Mouse (Mus musculus): ENCODE results near the gene Klhl12. TPM values are rescaled to one million over a fixed set of nuclear protein-coding genes. Genes with fewer than 3 reads are reported as not detected.
"Not testable (repeated sequence)": the region's sequence is repeated elsewhere in the genome, so short reads cannot be mapped to it uniquely, and the experiment has no call there.

Klhl12 gene
- polyA plus RNA-seq, 1 experiment: 6.5 TPM

GRCm38 (mm10) chr1:134423911-134424310 lies 31.4 kb upstream of the Klhl12 start:
- H3K36me3 ChIP-seq (ENCODE audit: control insufficient read depth, insufficient read depth): peaks cover 59% of the 10 kb centered on the region
- no peaks in the 10 kb centered on the region for H3K27me3 ChIP-seq (ENCODE audit: control insufficient read depth, insufficient read depth, insufficient read length)
- no peak overlapping the region for H3ac ChIP-seq (ENCODE audit: control insufficient read depth, insufficient read length, low read depth)
- peaks cover 47% of the 10 kb centered on the region for H3K79me2 ChIP-seq (ENCODE audit: control insufficient read depth, insufficient read depth)
- H3K4me3 ChIP-seq (ENCODE audit: insufficient read depth, poor library complexity, severe bottlenecking): no peak overlapping the region
- TF ChIP-seq CTCF (IDR thresholded peaks at IDR 0.05; ENCODE audit: control insufficient read depth, insufficient read depth, insufficient read length): no peak
- TF ChIP-seq CEBPB (IDR thresholded peaks at IDR 0.05; ENCODE audit: low read depth): no peak
- no peak for TF ChIP-seq USF1 (IDR thresholded peaks at IDR 0.05; ENCODE audit: low read depth)
- TF ChIP-seq MYOD1 (IDR thresholded peaks at IDR 0.05; ENCODE audit: control insufficient read depth, insufficient read length, low read depth): no peak
- no peak for TF ChIP-seq MAX (IDR thresholded peaks at IDR 0.05)
- TF ChIP-seq FOSL1 (IDR thresholded peaks at IDR 0.05; ENCODE audit: insufficient read depth, low read length, poor library complexity, severe bottlenecking): no peak
- no peak for TF ChIP-seq MYOG (IDR thresholded peaks at IDR 0.05; ENCODE audit: control insufficient read depth, extremely low read depth, insufficient read length)
- H3K79me3 ChIP-seq (ENCODE audit: low read depth): peaks cover 37% of the 10 kb centered on the region

GRCm38 (mm10) chr1:134426289-134426688 lies 29.0 kb upstream of the Klhl12 start:
- no peaks in the 10 kb centered on the region for H3K27me3 ChIP-seq (ENCODE audit: control insufficient read depth, insufficient read depth, insufficient read length)
- peaks cover 81% of the 10 kb centered on the region for H3K36me3 ChIP-seq (ENCODE audit: control insufficient read depth, insufficient read depth)
- H3ac ChIP-seq (ENCODE audit: control insufficient read depth, insufficient read length, low read depth): no peak overlapping the region
- no peak overlapping the region for H3K4me3 ChIP-seq (ENCODE audit: insufficient read depth, poor library complexity, severe bottlenecking)
- peaks cover 13% of the 10 kb centered on the region for H3K79me3 ChIP-seq (ENCODE audit: low read depth)
- H3K79me2 ChIP-seq (ENCODE audit: control insufficient read depth, insufficient read depth): peaks cover 24% of the 10 kb centered on the region
- TF ChIP-seq MYOD1 (IDR thresholded peaks at IDR 0.05; ENCODE audit: control insufficient read depth, insufficient read length, low read depth): no peak
- no peak for TF ChIP-seq MAX (IDR thresholded peaks at IDR 0.05)
- TF ChIP-seq FOSL1 (IDR thresholded peaks at IDR 0.05; ENCODE audit: insufficient read depth, low read length, poor library complexity, severe bottlenecking): no peak
- TF ChIP-seq CEBPB (IDR thresholded peaks at IDR 0.05; ENCODE audit: low read depth): no peak

GRCm38 (mm10) chr1:134433002-134433401 lies 22.3 kb upstream of the Klhl12 start:
- Histone ChIP-seq H3K27me3 (ENCODE audit: control insufficient read depth, insufficient read depth, insufficient read length) (no peaks in the 10 kb centered on the region), H3ac (ENCODE audit: control insufficient read depth, insufficient read length, low read depth) (no peak overlapping the region), H3K4me3 (ENCODE audit: insufficient read depth, poor library complexity, severe bottlenecking) (no peak overlapping the region), H3K79me2 (ENCODE audit: control insufficient read depth, insufficient read depth) (no peaks in the 10 kb centered on the region), H3K79me3 (ENCODE audit: low read depth) (no peaks in the 10 kb centered on the region), H3K36me3 (ENCODE audit: control insufficient read depth, insufficient read depth) (peaks cover 50% of the 10 kb centered on the region)
- no peak for TF ChIP-seq MYOG (IDR thresholded peaks at IDR 0.05; ENCODE audit: control insufficient read depth, extremely low read depth, insufficient read length)
- no peak for TF ChIP-seq MAX (IDR thresholded peaks at IDR 0.05)
- TF ChIP-seq USF1 (IDR thresholded peaks at IDR 0.05; ENCODE audit: low read depth): no peak
- TF ChIP-seq FOSL1 (IDR thresholded peaks at IDR 0.05; ENCODE audit: insufficient read depth, low read length, poor library complexity, severe bottlenecking): no peak
- TF ChIP-seq CTCF (IDR thresholded peaks at IDR 0.05; ENCODE audit: control insufficient read depth, insufficient read depth, insufficient read length): no peak
- TF ChIP-seq MYOD1 (IDR thresholded peaks at IDR 0.05; ENCODE audit: control insufficient read depth, insufficient read length, low read depth): no peak
- no peak for TF ChIP-seq CEBPB (IDR thresholded peaks at IDR 0.05; ENCODE audit: low read depth)

GRCm38 (mm10) chr1:134433473-134433872 lies 21.9 kb upstream of the Klhl12 start:
- Histone ChIP-seq H3K27me3 (ENCODE audit: control insufficient read depth, insufficient read depth, insufficient read length) (no peaks in the 10 kb centered on the region), H3K4me3 (ENCODE audit: insufficient read depth, poor library complexity, severe bottlenecking) (no peak overlapping the region), H3K36me3 (ENCODE audit: control insufficient read depth, insufficient read depth) (peaks cover 45% of the 10 kb centered on the region), H3K79me3 (ENCODE audit: low read depth) (no peaks in the 10 kb centered on the region), H3K79me2 (ENCODE audit: control insufficient read depth, insufficient read depth) (no peaks in the 10 kb centered on the region), H3ac (ENCODE audit: control insufficient read depth, insufficient read length, low read depth) (no peak overlapping the region)
- TF ChIP-seq CEBPB (IDR thresholded peaks at IDR 0.05; ENCODE audit: low read depth) (no peak), MAX (IDR thresholded peaks at IDR 0.05) (no peak), MYOD1 (IDR thresholded peaks at IDR 0.05; ENCODE audit: control insufficient read depth, insufficient read length, low read depth) (no peak), USF1 (IDR thresholded peaks at IDR 0.05; ENCODE audit: low read depth) (no peak)

- H3K27me3 ChIP-seq (ENCODE audit: control insufficient read depth, insufficient read depth, insufficient read length): no peaks in the 10 kb centered on the region
- TF ChIP-seq USF1 (IDR thresholded peaks at IDR 0.05; ENCODE audit: low read depth) (no peak), CEBPB (IDR thresholded peaks at IDR 0.05; ENCODE audit: low read depth) (no peak), CTCF (IDR thresholded peaks at IDR 0.05; ENCODE audit: control insufficient read depth, insufficient read depth, insufficient read length) (no peak), FOSL1 (IDR thresholded peaks at IDR 0.05; ENCODE audit: insufficient read depth, low read length, poor library complexity, severe bottlenecking) (no peak), MYOG (IDR thresholded peaks at IDR 0.05; ENCODE audit: control insufficient read depth, extremely low read depth, insufficient read length) (no peak), MAX (IDR thresholded peaks at IDR 0.05) (no peak)
- H3ac ChIP-seq (ENCODE audit: control insufficient read depth, insufficient read length, low read depth): no peak overlapping the region
- no peak overlapping the region for H3K4me3 ChIP-seq (ENCODE audit: insufficient read depth, poor library complexity, severe bottlenecking)
- H3K79me2 ChIP-seq (ENCODE audit: control insufficient read depth, insufficient read depth): no peaks in the 10 kb centered on the region
- H3K36me3 ChIP-seq (ENCODE audit: control insufficient read depth, insufficient read depth): peaks cover 27% of the 10 kb centered on the region
- H3K79me3 ChIP-seq (ENCODE audit: low read depth): no peaks in the 10 kb centered on the region
Observed at GRCm38 (mm10) chr1:134435414-134435813, 19.9 kb upstream of the Klhl12 start.

GRCm38 (mm10) chr1:134440437-134440836 lies 14.9 kb upstream of the Klhl12 start:
- no peaks in the 10 kb centered on the region for H3K79me2 ChIP-seq (ENCODE audit: control insufficient read depth, insufficient read depth)
- no peak overlapping the region for H3K4me3 ChIP-seq (ENCODE audit: insufficient read depth, poor library complexity, severe bottlenecking)
- no peaks in the 10 kb centered on the region for H3K79me3 ChIP-seq (ENCODE audit: low read depth)
- H3ac ChIP-seq (ENCODE audit: control insufficient read depth, insufficient read length, low read depth): no peak overlapping the region
- H3K27me3 ChIP-seq (ENCODE audit: control insufficient read depth, insufficient read depth, insufficient read length): no peaks in the 10 kb centered on the region
- TF ChIP-seq MYOG (IDR thresholded peaks at IDR 0.05; ENCODE audit: control insufficient read depth, extremely low read depth, insufficient read length): no peak
- no peak for TF ChIP-seq FOSL1 (IDR thresholded peaks at IDR 0.05; ENCODE audit: insufficient read depth, low read length, poor library complexity, severe bottlenecking)
- TF ChIP-seq USF1 (IDR thresholded peaks at IDR 0.05; ENCODE audit: low read depth): no peak
- no peak for TF ChIP-seq MAX (IDR thresholded peaks at IDR 0.05)
- TF ChIP-seq CTCF (IDR thresholded peaks at IDR 0.05; ENCODE audit: control insufficient read depth, insufficient read depth, insufficient read length): no peak
- TF ChIP-seq MYOD1 (IDR thresholded peaks at IDR 0.05; ENCODE audit: control insufficient read depth, insufficient read length, low read depth): no peak
- no peaks in the 10 kb centered on the region for H3K36me3 ChIP-seq (ENCODE audit: control insufficient read depth, insufficient read depth)

- not testable (repeated sequence) for H3K27me3 ChIP-seq (ENCODE audit: control insufficient read depth, insufficient read depth, insufficient read length); H3ac ChIP-seq (ENCODE audit: control insufficient read depth, insufficient read length, low read depth); H3K79me2 ChIP-seq (ENCODE audit: control insufficient read depth, insufficient read depth); H3K36me3 ChIP-seq (ENCODE audit: control insufficient read depth, insufficient read depth); H3K79me3 ChIP-seq (ENCODE audit: low read depth); H3K4me3 ChIP-seq (ENCODE audit: insufficient read depth, poor library complexity, severe bottlenecking)
Observed at GRCm38 (mm10) chr1:134441737-134442136, 13.6 kb upstream of the Klhl12 start.

All from C2C12 (cell line).